Mouse (Mus musculus) bone marrow, adult 2 months (tissue): Measurements from ENCODE around the gene Ubxn6.

Source experiments
- CTCF ChIP-seq: fragments of 200-500 bp; IDR thresholded peaks from 2 replicates; pipeline ENCODE4 v1.5.1; 2011; ENCODE audit warnings: low read length, control low read depth; ENCODE audit not compliant: control insufficient read depth, insufficient read depth
- POLR2A ChIP-seq: fragments of 200-500 bp; IDR thresholded peaks from 2 replicates; pipeline ENCODE4 v1.6.1; 2011; ENCODE audit warnings: low read depth, mild to moderate bottlenecking, control low read depth, low read length, borderline replicate concordance; ENCODE audit not compliant: control insufficient read depth

- no peak for TF ChIP-seq POLR2A
- no peak for TF ChIP-seq CTCF
Observed at GRCm38 (mm10) chr17:56096883-56097282, 22.1 kb upstream of the Ubxn6 start.
